Comparison of ENCODE assay signal across 1 mouse cellular context in genomic region chr2:162972752-162973151, GRCm38 (mm10).
A peak's percentile ranks its signal among the peaks of the same experiment; 100 is the strongest.
TF ChIP-seq lines count a peak whose summit lies in the region.

No protein-coding gene starts in this region.

TF ChIP-seq in myocyte, 11 proteins besides CTCF, POLR2A, EP300 and RAD21:
- TF ChIP-seq TCF3 (IDR thresholded peaks at IDR 0.05; ENCODE audit: insufficient read length, low read depth) (no peak), CEBPB (IDR thresholded peaks at IDR 0.05; ENCODE audit: insufficient read depth, poor library complexity, severe bottlenecking) (0 out of 2 replicates have a peak, but pooled peaks have one; percentile 8), SRF (IDR thresholded peaks at IDR 0.05; ENCODE audit: control insufficient read depth, insufficient read length, low read depth) (no peak), USF1 (IDR thresholded peaks at IDR 0.05; ENCODE audit: low read depth) (no peak), TCF12 (IDR thresholded peaks at IDR 0.05; ENCODE audit: insufficient read depth, poor library complexity, severe bottlenecking) (no peak)
